Comparison of ENCODE assay signal across 8 mouse cellular contexts in genomic region chr14:20914415-20914814, GRCm38 (mm10). TPM values are rescaled to one million over a fixed set of nuclear protein-coding genes. Genes with fewer than 3 reads are reported as not detected.
DNase-seq lines count a peak whose midpoint lies in the region; ATAC-seq and TF ChIP-seq lines count a peak whose summit lies in the region.
"Had no signal": no experiment of that assay in that cellular context is flagged by ENCODE, and none has a peak within 500 bp of the region (broad histone marks: within the 10 kb centered on the region; RNA-seq: fewer than 3 reads in every experiment).

No protein-coding gene starts in this region.

- H3K4me1 ChIP-seq in lung, postnatal 0 days (ENCODE audit: insufficient read depth, low read depth, low read length) = no peaks in the 10 kb centered on the region
- H3K4me1 ChIP-seq: embryonic facial prominence, embryonic 13.5 days had no signal

- no peak for ATAC-seq in lung, postnatal 0 days
- ATAC-seq in monocyte, adult 5-6 weeks (replicated peaks; ENCODE audit: insufficient number of reproducible peaks, low FRiP score, low TSS enrichment, poor library complexity, severe bottlenecking) = no peak
- no peak for ATAC-seq in inflammation-experienced regulatory T-cells, adult 6 months

- H3K27me3 ChIP-seq in lung, postnatal 0 days (replicated peaks; ENCODE audit: insufficient read depth, low read length) = no peaks in the 10 kb centered on the region
- H3K27me3 ChIP-seq: embryonic facial prominence, embryonic 13.5 days had no signal

- H3K9me3 ChIP-seq in lung, postnatal 0 days (ENCODE audit: low read length) = no peaks in the 10 kb centered on the region
- H3K9me3 ChIP-seq: embryonic facial prominence, embryonic 13.5 days had no signal

- no peaks in the 10 kb centered on the region for H3K36me3 ChIP-seq in lung, postnatal 0 days (ENCODE audit: insufficient read depth, low read length)
- H3K36me3 ChIP-seq: embryonic facial prominence, embryonic 13.5 days had no signal

- TF ChIP-seq CTCF in lung, postnatal 0 days (IDR thresholded peaks at IDR 0.05) = no peak

- H3K27ac ChIP-seq in lung, postnatal 0 days (ENCODE audit: low read length) = no peak overlapping the region
- H3K27ac ChIP-seq: embryonic facial prominence, embryonic 13.5 days had no signal

- H3K4me2 ChIP-seq in lung, postnatal 0 days (replicated peaks; ENCODE audit: low read depth, low read length) = no peak overlapping the region
- H3K4me2 ChIP-seq: embryonic facial prominence, embryonic 13.5 days had no signal

- WGBS in lung, postnatal 0 days = 29% methylated on average over 2 of the region's 2 CpGs

- DNase-seq in lung, postnatal 0 days (ENCODE audit: low spot score) = peak; percentile 14
- DNase-seq in lung, postnatal 4 days = no peak
- peak; percentile 89 for DNase-seq in brain, adult 2 months (ENCODE audit: low read depth, low spot score)
- peak; percentile 62 for DNase-seq in layer of hippocampus, adult 11-12 months (ENCODE audit: low spot score)
- DNase-seq in right cerebral cortex, postnatal 25 days = peak; percentile 69

- H3K9ac ChIP-seq in lung, postnatal 0 days (replicated peaks; ENCODE audit: low read depth) = no peak overlapping the region
- H3K9ac ChIP-seq: embryonic facial prominence, embryonic 13.5 days had no signal

- no peak overlapping the region for H3K4me3 ChIP-seq in lung, postnatal 0 days (ENCODE audit: low read depth, low read length)
- H3K4me3 ChIP-seq: embryonic facial prominence, embryonic 13.5 days had no signal

- no peak for TF ChIP-seq EP300 in lung, postnatal 0 days (IDR thresholded peaks at IDR 0.05)

RNA-seq across cellular contexts. Expression of gene Vcl, which starts 14.8 kb away (rescaled TPM):
- polyA plus RNA-seq in lung, postnatal 0 days (2015; fragmentation: Nextera tagmentation; extraction: Ambion mirVana) = 42.8 and 60.1 TPM in 2 replicates
- 51.9 to 56.2 TPM (median 52.1 TPM) in 3 replicates for total RNA-seq in monocyte, adult 5-6 weeks (2017)
- polyA plus RNA-seq in inflammation-experienced regulatory T-cells, adult 6 months (2017; shearing (Covaris generic)) = 1 to 10 TPM; 1.1 to 2.8 (median 1.6) TPM

Comparison
In these comparisons a context has a peak if more than half of its experiments do, and no peak if none do; other contexts are left out.
1. DNase-seq: peak in lung, postnatal 0 days (single experiment), brain, adult 2 months (single experiment), layer of hippocampus, adult 11-12 months (single experiment) and right cerebral cortex, postnatal 25 days (single experiment); none in lung, postnatal 4 days (0 of 2).
2. RNA of gene Vcl, which starts 14.8 kb away (polyA plus RNA-seq): 42.8 to 60.1 TPM in lung, postnatal 0 days; 1.1 to 2.8 TPM in inflammation-experienced regulatory T-cells, adult 6 months; every median in the first group is over 10 times any median in the second.